Mouse (Mus musculus) cerebral cortex, adult 2 months (tissue): ENCODE data around the gene Nisch.

Experiments
- WGBS: fragments of 180-500 bp; shearing (Covaris S2); methylation state at CpG from one replicate; pipeline ENCODE4 v1.1.7; 2018; 5-methylcytosine and 5-hydroxymethylcytosine counted together

Gene Nisch

DNA sequence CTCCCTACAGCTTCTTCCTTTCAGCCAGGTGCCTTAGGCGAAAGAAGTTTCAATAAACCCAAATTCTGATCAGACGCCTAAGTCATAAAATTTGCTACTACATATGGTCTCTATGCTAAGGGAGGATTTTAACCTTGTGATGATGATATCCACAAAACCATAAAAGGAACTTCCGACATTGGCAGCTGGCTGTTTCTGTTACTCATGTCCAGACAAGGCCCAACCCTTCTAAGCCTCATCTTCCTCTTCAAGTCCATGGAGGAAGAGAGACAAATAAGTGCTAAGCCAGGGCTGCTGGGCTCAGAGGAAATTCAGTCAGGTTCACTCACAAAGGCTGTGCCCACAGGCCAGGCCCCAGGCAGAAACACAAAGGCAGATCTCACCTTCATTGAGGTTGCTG, 27.4 kb downstream of the Nisch start:
- 83% methylated on average over 3 of the region's 3 CpGs for WGBS

DNA sequence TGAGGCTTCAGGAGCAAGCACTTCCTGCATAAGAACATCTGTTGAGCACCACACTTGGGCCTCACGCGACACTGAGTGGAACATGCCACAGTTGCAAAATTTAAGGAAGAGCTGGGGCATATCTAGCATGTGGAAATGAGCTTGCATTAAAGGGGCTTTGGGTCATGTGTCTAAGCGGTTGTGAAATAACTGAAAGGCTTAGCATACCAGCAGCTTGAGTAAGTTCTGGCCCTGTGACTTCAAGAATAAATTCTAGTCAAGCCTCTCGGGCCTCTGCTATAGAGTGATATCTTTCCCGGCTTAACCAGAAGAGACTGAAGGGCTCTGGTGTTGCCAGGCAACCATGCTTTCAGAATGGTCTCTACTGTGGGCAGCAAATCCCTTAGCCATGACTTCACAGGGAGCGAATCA, 28.0 kb downstream of the Nisch start:
- 48% methylated on average over 6 of the region's 6 CpGs for WGBS

DNA sequence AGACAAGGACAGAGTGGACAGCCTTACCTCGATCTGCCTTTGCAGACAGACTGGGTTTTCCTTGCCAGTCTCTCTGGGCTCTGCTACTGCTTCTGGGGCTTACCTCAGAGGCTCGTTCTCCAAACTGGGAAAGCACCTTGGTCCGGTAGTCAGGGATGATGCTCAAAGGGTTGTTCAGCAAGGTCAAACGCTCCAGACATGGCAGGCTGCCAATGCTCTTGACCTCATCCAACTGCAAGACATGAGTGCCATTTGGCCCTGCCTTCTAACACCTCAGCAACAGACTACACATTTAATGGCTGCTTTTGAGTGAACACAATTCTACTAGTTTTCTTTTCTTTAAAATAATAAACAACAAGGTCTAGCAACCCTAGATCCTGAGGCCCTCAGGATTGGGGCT, 30.1 kb downstream of the Nisch start:
- WGBS = 54% methylated on average over 4 of the region's 4 CpGs

DNA sequence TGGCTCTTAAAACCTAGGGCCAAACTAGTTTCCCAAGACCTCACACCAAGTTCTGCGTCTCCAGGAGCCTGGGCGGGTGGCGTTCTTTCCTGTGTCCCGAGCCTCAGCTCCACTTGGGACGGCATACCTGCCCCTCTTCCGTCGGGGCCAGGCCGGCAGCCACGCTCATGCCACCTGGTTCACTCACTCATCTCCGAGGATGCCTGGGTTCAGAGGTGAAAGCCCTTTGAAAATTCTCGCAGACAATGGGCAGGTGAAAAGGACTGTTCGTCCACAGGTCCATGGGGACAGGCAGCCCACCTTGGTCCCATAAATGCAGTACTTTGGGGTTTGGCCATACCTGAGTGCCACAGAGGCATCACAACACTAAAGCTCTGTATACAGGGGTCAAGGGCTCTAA, 32.6 kb downstream of the Nisch start:
- 88% methylated on average over 12 of the region's 12 CpGs for WGBS

DNA sequence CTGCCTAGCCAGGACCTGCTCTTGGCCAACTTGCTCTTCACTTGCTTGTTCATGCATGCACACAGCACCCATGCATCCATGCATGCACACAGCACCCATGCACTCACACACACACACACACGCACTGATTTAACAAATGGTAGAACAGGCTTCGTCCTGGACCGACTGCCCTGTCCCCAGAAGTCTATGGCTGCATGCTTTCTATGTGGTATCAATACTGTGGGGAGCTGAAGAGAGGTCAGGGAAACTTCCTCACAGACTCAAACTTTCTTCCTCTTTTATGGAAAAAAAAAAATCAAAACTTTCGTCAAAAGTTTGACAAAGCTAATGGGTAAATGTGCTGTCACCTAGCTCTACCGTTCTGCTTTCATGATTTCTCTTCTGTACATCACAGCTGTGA, 33.2 kb downstream of the Nisch start:
- WGBS = 77% methylated on average over 5 of the region's 5 CpGs

DNA sequence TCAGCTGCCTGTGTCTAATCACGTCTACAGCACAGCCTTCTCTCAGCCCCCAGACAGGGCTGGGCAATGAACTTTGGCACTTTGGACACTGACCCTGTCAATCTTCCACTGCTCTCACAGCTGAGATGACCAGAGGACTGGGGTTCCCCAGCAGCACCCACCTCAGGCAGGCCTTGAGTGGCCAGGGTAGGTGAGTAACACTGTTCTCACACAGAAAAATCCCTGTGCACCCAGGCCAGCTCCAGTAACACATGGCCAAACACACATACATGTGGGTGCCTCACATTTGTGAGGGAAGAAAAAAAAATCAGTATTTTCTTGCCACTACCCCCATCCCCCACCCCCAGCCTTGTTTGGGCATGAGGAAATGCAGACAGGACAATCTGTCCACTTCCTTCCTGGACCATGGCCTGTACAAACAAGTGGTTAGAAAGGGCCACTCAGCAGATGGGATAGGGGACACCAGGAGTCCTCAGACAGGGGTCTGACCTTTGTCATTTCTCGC, 33.9 kb downstream of the Nisch start:
- 67% methylated on average over 2 of the region's 2 CpGs for WGBS

DNA sequence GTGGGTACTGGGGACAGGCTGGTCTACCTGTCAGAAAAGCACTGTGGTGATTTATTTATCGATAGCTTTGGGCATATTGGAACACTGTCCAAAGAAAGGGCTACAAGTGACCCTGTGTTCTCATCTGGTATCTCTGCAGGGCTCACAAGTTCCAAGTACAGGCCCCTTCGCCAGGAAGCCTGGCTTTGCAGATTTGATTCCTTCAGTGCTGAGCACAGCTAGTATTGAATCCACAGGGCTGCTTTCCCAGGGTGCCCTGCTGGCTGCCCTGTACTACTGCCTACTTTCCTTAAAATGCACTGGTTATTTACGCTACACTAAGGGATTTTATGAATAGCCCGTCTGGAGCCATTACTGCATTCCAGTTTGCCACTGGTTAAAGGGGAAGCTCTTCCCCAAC, 35.2 kb downstream of the Nisch start:
- WGBS = 61% methylated on average over 4 of the region's 4 CpGs

DNA sequence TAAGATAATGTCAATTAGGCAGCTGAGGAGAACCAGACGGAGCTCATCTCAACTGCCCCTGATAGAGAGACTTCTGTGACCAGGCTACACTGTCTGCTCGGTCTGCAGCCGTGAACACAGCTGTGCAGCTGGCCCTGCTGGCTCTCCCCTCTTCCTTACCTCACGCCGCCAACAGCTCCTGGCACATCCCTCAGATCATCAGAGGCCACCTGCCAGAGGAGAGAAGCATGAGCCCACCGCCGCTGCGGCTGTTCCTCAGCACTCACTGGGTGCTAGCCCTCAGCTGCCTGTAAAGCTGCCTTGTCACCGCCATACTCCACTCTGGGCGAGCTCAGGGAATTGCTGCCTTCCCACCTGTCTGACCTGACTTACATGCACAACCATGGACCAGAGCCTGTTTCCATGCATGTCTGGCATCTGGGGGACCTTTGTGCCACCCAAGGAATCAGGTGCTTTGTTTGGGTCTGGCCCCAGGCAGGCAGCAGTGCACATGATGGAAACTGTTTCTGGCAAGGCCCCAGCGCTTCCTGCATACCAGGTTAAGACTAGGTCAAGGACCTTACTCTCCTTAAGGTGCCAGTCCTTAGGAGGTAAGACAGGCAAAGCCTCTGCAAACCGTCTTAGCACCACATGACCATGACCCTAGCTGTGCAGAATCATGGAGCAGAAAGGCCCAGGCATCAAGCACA, 36.9 kb downstream of the Nisch start:
- 81% methylated on average over 12 of the region's 12 CpGs for WGBS

DNA sequence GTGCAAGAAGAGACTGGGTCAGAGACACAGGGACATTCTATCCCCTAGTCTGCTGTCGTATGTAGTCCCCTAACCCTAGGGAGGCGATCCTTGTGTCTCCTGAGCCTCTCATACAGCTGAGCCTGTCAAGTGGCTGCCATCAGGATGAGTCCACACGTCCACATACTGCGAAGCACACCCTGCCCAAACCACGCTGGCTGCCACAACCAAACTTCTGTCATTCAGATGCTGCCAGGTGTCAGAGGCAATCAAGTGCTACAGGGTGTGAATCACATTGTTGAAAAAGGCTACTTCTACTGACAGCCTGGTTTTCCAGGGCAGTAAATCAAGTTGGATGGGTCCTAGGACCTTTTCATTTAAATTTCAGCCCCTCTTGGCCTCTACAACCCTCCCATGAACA, 39.0 kb downstream of the Nisch start:
- 85% methylated on average over 5 of the region's 5 CpGs for WGBS

DNA sequence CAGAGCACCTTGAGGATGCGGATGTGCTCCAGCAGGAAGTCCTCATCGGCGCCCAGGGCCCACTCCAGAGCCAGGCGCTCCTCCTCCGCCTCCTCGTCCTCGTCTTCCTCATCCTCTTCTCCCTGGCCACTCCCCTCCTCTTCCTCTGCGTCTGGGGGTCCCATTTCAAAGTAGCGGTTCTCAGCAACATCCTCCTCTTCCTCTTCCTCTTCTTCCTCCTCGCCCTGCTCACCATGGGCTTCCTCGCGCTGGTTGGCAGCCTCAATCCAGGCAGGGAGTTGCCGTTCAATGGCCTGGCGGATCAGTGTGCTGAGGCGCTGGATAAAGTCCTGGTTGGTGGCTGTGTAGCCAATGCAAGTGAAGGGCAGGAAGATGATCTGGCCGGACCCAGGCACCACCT, 39.5 kb downstream of the Nisch start:
- 76% methylated on average over 16 of the region's 16 CpGs for WGBS

DNA sequence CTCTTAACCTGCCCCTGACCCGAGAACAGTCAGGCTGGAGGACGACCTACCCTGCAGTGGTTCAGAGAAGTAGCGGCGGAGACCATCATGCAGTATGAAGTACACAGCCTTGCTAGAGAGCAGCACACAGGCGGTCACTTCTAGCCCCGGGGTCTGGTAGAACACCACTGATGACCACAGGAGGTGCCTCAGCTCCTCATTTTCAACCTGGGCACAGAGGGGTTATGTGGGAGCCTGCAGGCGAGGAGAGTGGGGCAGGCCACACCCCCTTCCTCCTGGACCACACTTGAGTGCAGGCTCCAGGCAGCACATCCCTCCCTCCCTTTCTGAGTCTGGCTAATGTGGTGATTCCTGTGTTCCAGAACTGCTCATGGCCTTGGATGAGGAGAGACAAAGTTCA, 43.2 kb downstream of the Nisch start:
- 82% methylated on average over 7 of the region's 7 CpGs for WGBS

DNA sequence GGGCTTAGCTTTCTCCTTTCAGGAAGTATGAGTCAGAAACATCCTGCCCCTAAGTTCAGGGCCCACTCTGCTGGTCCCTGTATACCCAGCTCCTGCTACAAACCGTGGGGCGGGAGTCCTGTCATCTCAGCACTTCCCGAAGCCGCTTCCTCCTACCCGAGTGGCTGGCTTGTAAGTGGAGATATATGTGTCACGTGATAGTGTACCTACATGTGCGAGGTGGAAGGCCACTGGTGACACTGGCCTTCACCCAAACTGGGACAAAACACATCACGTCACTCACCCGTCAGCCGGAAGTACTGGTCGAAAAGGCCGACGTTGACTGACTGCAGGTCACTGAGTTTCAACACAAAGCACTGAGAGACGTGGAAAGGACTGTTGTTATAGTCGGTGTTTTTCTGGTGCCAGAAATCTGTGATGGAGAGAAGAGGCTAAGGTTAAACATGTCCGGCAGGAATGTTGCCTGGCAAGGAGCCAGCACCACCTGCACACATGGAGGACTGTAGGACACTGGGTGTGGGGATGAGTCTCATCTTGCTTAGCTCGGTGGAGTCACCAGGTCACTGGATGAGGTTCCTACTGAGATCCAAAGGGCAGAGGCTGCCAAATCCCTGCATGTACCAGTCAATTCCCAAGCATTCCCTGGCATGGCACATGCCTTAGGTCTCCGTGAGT, 43.8 kb downstream of the Nisch start:
- 66% methylated on average over 18 of the region's 18 CpGs for WGBS

DNA sequence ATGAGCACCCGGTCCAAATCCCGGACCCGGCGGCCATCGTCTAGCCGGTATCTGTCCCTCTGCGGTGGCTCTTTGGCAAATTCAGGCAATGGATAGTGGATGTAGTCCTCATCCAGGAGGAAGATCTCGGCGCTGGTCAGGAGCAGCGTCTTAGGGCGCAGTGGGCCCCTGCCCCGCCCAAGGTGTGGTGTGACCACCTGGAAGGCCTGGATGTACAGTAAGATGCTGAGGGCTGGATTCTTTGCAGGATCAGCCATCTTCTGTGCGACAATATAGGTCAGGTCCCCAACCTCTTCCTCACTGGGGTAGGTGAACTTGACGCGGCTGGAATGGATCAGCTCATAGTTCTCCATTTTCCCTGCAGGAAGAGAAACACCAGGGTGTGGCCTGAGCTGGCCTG, 44.9 kb downstream of the Nisch start:
- WGBS = 96% methylated on average over 15 of the region's 15 CpGs

DNA sequence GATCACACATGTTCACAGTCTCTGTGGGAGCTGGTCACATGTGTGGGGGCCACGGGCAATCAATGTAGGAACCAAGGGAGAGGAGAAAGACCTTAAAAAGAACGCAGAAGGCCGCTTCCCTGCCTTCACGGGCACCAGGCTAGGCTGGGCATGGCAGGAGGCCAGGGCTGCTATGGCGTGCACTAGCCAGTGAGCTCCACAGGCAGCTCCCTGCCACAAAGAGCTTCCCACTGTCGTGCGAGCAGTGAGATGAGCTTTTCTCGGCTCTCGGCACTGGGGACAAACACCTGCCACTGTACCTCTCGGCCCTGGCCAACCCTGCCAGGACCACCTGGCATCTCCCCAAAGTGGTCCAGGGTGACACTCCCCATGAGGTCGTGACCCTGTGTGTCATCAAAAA, 45.4 kb downstream of the Nisch start:
- WGBS = 58% methylated on average over 11 of the region's 11 CpGs

DNA sequence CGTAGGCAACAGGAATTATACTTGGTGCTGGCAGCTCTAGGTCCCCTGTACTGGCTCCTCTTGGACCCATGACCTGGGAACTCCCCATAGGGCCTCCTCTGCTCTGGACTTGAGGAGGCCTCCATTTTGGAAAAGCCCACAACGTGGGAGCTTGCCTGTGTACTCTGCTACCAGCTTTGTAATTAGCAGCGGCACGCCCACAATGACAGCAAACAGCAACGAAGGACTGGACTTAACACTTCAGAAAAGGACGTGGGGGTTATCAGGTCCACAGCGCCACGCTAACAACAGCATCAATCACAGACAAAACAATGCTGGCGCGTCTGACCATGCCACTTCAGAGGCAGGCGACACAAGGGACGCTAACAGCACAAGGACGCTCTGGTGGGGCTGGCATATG, 45.8 kb downstream of the Nisch start:
- WGBS = 72% methylated on average over 13 of the region's 13 CpGs

DNA sequence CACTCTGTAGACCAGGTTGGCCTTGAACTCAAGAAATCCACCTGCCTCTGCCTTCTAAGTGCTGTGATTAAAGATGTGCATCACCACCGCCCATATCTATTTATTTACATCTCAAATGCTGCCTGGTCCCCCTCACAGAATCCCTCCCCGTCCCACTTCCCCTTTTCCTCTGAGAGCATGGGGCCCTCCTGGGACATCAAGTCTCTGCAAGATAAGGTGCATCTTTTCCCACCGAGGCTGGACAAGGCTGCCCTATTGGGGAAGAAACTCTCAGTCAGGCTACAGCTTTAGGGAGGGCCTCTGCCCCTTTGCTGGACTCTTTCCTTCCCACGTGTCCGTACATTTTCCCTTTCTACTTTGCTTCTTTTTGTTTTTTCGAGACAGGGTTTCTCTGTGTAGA, 47.2 kb downstream of the Nisch start:
- WGBS = 83% methylated on average over 6 of the region's 6 CpGs

DNA sequence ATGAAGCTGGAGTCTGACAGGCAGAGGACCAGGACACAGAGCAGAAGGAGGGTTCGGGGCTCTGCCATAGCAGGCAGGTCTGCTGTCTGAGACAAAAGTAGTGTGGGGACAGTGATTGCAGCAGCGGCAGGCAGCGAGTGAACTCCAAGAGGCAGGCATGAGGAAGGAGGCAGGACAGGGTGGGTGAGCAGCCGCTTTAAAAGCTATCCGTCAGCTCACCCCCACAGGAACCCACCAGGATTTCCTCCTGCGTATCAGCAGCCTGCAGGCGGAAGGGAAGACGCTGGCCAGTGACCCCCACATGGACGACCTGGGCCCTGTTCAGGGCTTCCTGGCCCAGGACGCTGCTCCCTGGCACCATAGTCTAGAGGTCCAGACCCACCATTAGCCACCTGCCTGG, 48.3 kb downstream of the Nisch start, which contains the start of gene Stab1:
TSS of gene Stab1 (minus strand) at position 217 of the 400 bp plus-strand sequence.
- 49% methylated on average over 10 of the region's 10 CpGs for WGBS

DNA sequence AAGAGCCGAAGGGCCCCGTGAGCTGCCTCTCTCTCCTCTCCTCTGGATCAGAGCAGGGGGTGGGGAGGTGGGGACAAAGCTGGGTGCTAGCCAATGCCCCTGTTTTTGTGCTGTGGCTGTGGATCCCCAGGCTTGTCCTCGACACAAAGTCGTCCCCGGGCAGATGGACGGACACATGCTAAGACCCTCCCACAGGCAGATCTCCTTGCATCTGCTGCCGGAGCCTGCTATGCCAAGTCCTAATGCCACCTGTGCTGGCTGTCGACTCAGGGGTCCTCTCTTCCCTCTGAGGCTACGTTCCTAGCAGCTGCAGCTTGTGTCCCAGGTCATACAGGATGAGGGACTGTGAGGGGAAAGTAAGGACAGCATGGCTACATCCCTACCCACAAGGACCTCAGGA, 49.9 kb downstream of the Nisch start:
- 29% methylated on average over 9 of the region's 9 CpGs for WGBS

DNA sequence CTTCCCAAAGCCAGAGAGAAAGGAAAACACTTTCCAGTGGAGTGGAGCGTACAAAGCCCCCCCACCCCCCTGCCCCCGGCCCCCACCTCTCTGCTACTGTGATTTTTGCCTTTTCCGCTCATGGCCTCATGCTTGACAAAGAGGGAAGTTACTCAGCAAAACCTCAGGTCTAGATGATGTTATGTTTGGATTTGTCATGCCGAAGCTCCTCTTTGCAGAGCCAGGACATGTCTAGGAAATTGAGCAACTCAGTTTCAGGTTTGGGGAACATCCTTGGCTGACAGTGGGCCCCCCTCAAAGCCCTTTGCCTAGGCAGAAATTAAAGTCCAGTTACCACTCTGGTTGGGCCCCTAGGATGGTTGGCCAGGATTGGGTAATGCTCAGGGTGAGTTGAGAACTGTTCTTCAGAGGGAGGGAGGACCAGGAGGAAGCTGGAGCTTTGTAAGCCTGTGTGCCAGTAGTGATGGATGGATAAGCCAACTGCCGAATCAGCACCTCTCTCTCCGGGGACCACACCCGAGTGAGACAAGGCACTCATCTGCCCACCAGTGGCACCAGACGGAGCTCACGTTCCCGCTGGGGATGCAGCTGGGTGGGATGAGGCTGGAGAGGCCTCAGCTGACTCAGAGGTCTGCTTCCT, 50.6 kb downstream of the Nisch start:
- WGBS = 52% methylated on average over 10 of the region's 10 CpGs

DNA sequence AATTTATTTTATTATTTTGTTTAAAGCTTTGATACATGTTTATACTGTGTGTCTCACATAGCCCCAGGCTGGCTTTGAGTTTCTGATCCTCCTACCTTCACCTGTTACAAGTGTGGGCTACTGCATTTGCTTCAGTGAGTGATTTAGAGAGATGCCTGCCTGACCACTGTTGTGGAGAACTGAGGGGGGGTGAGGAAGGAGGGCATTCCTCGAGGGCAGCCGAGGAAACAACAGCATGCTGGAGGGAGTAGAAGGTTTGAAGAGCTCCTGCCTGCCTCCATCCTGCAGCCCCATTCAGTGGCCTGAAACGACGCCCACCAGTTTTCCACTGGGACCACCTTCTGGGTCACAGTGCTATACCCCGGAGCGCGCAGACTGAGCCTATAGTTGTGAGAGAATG, 51.3 kb downstream of the Nisch start:
- 71% methylated on average over 7 of the region's 7 CpGs for WGBS

DNA sequence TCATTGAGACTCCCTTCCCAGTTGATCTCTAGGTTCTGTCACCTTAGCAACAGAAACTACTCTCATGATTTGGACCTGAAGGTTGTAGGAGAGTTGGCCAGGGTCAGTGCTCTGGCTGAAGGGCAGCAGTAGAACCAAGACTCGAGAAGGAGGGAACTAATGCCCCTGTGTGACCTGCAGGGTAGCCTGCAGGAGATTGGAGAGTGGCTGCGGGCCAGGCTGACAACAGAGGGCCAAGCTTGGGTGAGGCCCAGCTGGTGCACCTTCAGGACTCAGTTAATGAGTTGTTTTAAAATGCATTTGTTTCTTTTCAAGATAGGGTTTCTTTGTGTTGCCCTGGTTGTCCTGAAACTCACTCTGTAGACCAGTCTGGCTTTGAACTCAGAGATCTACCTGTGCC, 51.7 kb downstream of the Nisch start:
- 70% methylated on average over 2 of the region's 2 CpGs for whole genome bisulfite sequencing

DNA sequence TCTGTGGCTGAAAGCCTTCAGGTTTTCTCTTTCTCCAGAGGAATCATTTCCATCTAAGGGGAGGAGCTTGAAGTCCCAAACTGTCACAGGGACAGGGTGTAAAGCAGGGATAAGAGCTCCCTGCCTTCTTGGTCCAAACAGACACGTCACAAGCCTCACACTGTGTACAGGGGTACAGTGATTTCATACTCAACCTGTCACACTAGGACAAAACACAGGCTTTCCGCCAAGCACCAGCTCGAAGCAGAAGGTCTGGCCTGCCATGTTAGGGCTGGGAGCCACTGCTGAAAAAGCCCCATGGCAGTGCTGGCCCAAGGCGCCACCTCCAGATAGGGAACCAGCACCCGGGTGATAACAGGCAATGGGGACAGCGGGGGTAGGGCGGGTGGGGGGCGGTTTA, 52.7 kb downstream of the Nisch start:
- WGBS = 79% methylated on average over 8 of the region's 8 CpGs

DNA sequence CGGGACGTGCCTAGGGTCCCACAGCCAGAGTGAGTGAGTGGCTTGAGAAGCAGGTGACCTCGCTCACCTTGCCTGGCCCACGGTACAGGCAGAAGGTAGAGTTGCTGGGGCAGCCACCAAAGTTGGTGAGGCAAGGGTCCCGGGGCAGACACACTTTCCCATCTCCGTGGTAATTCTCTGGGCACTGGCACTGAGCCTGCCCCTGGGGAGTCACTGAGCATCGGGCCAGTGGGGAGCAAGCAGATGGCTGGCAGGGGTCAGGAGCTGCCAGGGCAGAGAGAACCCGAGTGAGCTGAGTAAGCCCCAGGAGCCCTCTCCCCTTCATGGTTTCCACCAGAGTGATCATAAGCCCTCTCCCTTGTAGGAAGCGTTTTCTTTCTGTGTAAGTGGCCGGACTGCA, 55.1 kb downstream of the Nisch start:
- 60% methylated on average over 10 of the region's 10 CpGs for WGBS
